Mouse (Mus musculus): ENCODE measurements at regions not wholly inside any gene's neighbourhood (a gene's known extent, or its start where the extent isn't known, plus 50 kb on each side); places are given as distances from the start of the nearest gene placed in this dataset.

DNA sequence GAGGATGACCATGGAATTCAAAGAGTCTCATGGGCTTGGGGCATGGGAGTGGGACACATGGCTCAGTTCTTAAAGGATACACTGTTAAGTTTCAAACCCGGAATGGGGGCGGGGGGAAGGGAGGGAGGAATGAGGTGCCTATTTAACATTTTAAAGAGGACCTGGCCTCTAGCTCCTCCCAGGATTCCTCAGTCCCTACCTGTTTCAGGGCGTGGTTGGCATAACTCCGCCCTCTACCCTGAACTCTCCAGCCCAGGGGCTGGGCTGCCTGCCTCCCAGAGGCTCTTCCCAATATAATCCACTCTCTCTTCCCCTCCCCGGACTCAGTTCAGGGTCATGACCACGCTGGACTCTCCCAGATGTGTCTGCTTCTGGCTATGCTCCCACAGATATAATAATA lies 108.0 kb downstream of the 2410131K14Rik start:
- TF ChIP-seq CTCF (IDR thresholded peaks at IDR 0.05; ENCODE audit: control insufficient read depth, insufficient read depth, insufficient read length): no peak
- TF ChIP-seq FOSL1 (IDR thresholded peaks at IDR 0.05; ENCODE audit: insufficient read depth, low read length, poor library complexity, severe bottlenecking): no peak

All from C2C12 (cell line).